In the genomic region with DNA sequence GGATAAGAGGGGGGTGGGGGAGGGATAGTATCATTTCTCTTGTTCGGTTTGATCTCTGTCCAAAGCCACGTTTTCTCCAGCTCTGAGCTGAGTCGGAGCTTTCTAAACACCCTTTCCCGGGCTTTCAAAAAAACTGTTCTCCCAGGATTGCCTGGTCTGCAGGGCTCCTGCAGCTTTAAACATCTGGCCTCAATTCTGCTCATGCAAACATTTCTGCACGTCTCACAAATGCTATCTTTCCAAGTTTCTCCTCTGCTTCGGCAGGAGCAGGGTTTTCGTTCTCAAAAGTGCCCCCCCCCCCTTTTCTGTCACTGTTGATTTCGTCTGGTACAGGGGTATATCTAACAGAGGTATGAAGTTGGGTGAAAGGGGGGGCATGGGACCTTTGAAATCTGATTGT, we compare ENCODE assay signal across 12 mouse cellular contexts. TPM values are rescaled to one million over a fixed set of nuclear protein-coding genes. Genes with fewer than 3 reads are reported as not detected.
DNase-seq lines count a peak whose midpoint lies in the region; ATAC-seq lines count a peak whose summit lies in the region.
"Had no signal": no experiment of that assay in that cellular context is flagged by ENCODE, and none has a peak within 500 bp of the region (broad histone marks: within the 10 kb centered on the region; RNA-seq: fewer than 3 reads in every experiment).

No protein-coding gene starts in this region.

- no peaks in the 10 kb centered on the region for H3K9me3 ChIP-seq in forebrain, embryonic 14.5 days (replicated peaks; ENCODE audit: control insufficient read depth, low read length)
- no peaks in the 10 kb centered on the region for H3K9me3 ChIP-seq in forebrain, embryonic 16.5 days (ENCODE audit: control insufficient read depth, low read length)
- 0 out of 2 replicates have a peak, but pooled peaks cover 4% of the 10 kb centered on the region for H3K9me3 ChIP-seq in kidney, embryonic 14.5 days (ENCODE audit: control insufficient read depth, low read length)
- H3K9me3 ChIP-seq in limb, embryonic 11.5 days (ENCODE audit: control insufficient read depth, low read length), result 0 out of 2 replicates have a peak, but pooled peaks cover 3% of the 10 kb centered on the region

- no peak overlapping the region for H3K9ac ChIP-seq in forebrain, embryonic 14.5 days (ENCODE audit: low read length)
- no peak overlapping the region for H3K9ac ChIP-seq in forebrain, embryonic 16.5 days (replicated peaks; ENCODE audit: low read depth, low read length)
- H3K9ac ChIP-seq in kidney, embryonic 14.5 days (ENCODE audit: low read depth, low read length), result 0 out of 2 replicates have a peak overlapping the region, but pooled peaks have one; percentile 4
- H3K9ac ChIP-seq in limb, embryonic 11.5 days (ENCODE audit: low read length), result no peak overlapping the region

- H3K4me3 ChIP-seq in forebrain, embryonic 14.5 days (ENCODE audit: low read depth, low read length), result no peak overlapping the region
- H3K4me3 ChIP-seq in forebrain, embryonic 16.5 days (replicated peaks; ENCODE audit: low read length), result no peak overlapping the region
- no peak overlapping the region for H3K4me3 ChIP-seq in kidney, embryonic 14.5 days (ENCODE audit: low read length)
- H3K4me3 ChIP-seq in limb, embryonic 11.5 days (ENCODE audit: low read depth, low read length), result no peak overlapping the region

- no peak overlapping the region for H3K4me2 ChIP-seq in forebrain, embryonic 14.5 days (ENCODE audit: low read length)
- no peak overlapping the region for H3K4me2 ChIP-seq in forebrain, embryonic 16.5 days (ENCODE audit: low read length)
- no peak overlapping the region for H3K4me2 ChIP-seq in kidney, embryonic 14.5 days (replicated peaks; ENCODE audit: low read depth, low read length)
- H3K4me2 ChIP-seq in limb, embryonic 11.5 days (ENCODE audit: low read depth, severe bottlenecking), result no peak overlapping the region

- 46% methylated on average over 8 of the region's 8 CpGs for WGBS in forebrain, embryonic 14.5 days
- 29% methylated on average over 8 of the region's 8 CpGs for WGBS in forebrain, embryonic 16.5 days
- WGBS in kidney, embryonic 14.5 days, result 53% methylated on average over 8 of the region's 8 CpGs
- 22% methylated on average over 8 of the region's 8 CpGs for WGBS in limb, embryonic 11.5 days

- no peaks in the 10 kb centered on the region for H3K4me1 ChIP-seq in forebrain, embryonic 14.5 days (ENCODE audit: control insufficient read depth, insufficient read depth, low read length)
- H3K4me1 ChIP-seq in forebrain, embryonic 16.5 days (replicated peaks; ENCODE audit: control insufficient read depth, insufficient read depth, low read length), result peaks cover 9% of the 10 kb centered on the region
- H3K4me1 ChIP-seq in kidney, embryonic 14.5 days (ENCODE audit: control insufficient read depth, insufficient read depth, low read length), result peaks cover 13% of the 10 kb centered on the region; the same call in 1 of the 2 replicates
- H3K4me1 ChIP-seq in limb, embryonic 11.5 days (ENCODE audit: control insufficient read depth, insufficient read depth, low read length), result peaks cover 14% of the 10 kb centered on the region

- peaks cover 43% of the 10 kb centered on the region for H3K36me3 ChIP-seq in forebrain, embryonic 14.5 days (ENCODE audit: control insufficient read depth, insufficient read depth, low read length)
- peaks cover 3% of the 10 kb centered on the region; the same call in 1 of the 2 replicates for H3K36me3 ChIP-seq in forebrain, embryonic 16.5 days (ENCODE audit: control insufficient read depth, insufficient read depth)
- peaks cover 9% of the 10 kb centered on the region; the same call in 1 of the 2 replicates for H3K36me3 ChIP-seq in kidney, embryonic 14.5 days (ENCODE audit: control insufficient read depth, insufficient read depth, low read length)
- peaks cover 5% of the 10 kb centered on the region; the same call in 1 of the 2 replicates for H3K36me3 ChIP-seq in limb, embryonic 11.5 days (ENCODE audit: control insufficient read depth, insufficient read depth, low read length)

- no peaks in the 10 kb centered on the region for H3K27me3 ChIP-seq in forebrain, embryonic 14.5 days (replicated peaks; ENCODE audit: control insufficient read depth, insufficient read depth, low read length)
- no peaks in the 10 kb centered on the region for H3K27me3 ChIP-seq in forebrain, embryonic 16.5 days (replicated peaks; ENCODE audit: control insufficient read depth, insufficient read depth, low read length)
- H3K27me3 ChIP-seq in kidney, embryonic 14.5 days (ENCODE audit: control insufficient read depth, insufficient read depth, low read length), result no peaks in the 10 kb centered on the region
- no peaks in the 10 kb centered on the region for H3K27me3 ChIP-seq in limb, embryonic 11.5 days (ENCODE audit: control insufficient read depth, insufficient read depth, low read length)

- peak; percentile 49 for DNase-seq in forebrain, embryonic 14.5 days (ENCODE audit: low spot score)
- no peak for DNase-seq in kidney, adult 18-20 months
- DNase-seq in brain, adult 2 months (ENCODE audit: low read depth, low spot score), result peak; percentile 39
- peak; percentile 39 for DNase-seq in limb, embryonic 11.5 days (ENCODE audit: low spot score)
- DNase-seq in frontal cortex, postnatal 36 days (ENCODE audit: low spot score in 2 of 2), result no peak
- DNase-seq: B cell, adult 2 months; retina, postnatal 1 day had no signal

- no peak for ATAC-seq in forebrain, embryonic 14.5 days
- ATAC-seq in forebrain, embryonic 16.5 days, result no peak
- no peak for ATAC-seq in kidney, embryonic 14.5 days (ENCODE audit: low FRiP score, low TSS enrichment)
- ATAC-seq in limb, embryonic 11.5 days (ENCODE audit: insufficient number of reproducible peaks, low FRiP score, low TSS enrichment, low read depth), result peak; percentile 44; the same call in 1 of the 2 replicates
- ATAC-seq in CD4-positive, CD25-positive, alpha-beta regulatory T cell, adult 4 months, result no peak

- no peak overlapping the region for H3K27ac ChIP-seq in forebrain, embryonic 14.5 days (ENCODE audit: low read depth, low read length)
- H3K27ac ChIP-seq in forebrain, embryonic 16.5 days (ENCODE audit: low read length), result no peak overlapping the region
- peak overlapping the region; percentile 47; the same call in 1 of the 2 replicates for H3K27ac ChIP-seq in kidney, embryonic 14.5 days (ENCODE audit: low read depth, low read length)
- no peak overlapping the region; the same call in 1 of the 2 replicates for H3K27ac ChIP-seq in limb, embryonic 11.5 days (replicated peaks; ENCODE audit: low read depth, low read length)

RNA-seq across cellular contexts. Expression of a gene that starts 3.9 kb away (rescaled TPM):
- 0.37 and 0.58 TPM in 2 replicates for polyA plus RNA-seq in forebrain, embryonic 14.5 days (2014; fragmentation: Nextera tagmentation; extraction: Ambion mirVana)
- 0.72 and 1.2 TPM in 2 replicates for polyA plus RNA-seq in forebrain, embryonic 16.5 days (2015; fragmentation: Nextera tagmentation; extraction: Ambion mirVana)
- polyA plus RNA-seq in kidney, embryonic 14.5 days (2014; fragmentation: Nextera tagmentation; extraction: Ambion mirVana), result 0.35 and 0.56 TPM in 2 replicates
- polyA plus RNA-seq in limb, embryonic 11.5 days (2014; fragmentation: Nextera tagmentation; extraction: Ambion mirVana), result 0.85 and 0.91 TPM in 2 replicates
- polyA plus RNA-seq in CD4-positive, CD25-positive, alpha-beta regulatory T cell, adult 4 months (2017; shearing (Covaris generic)), result not detected
- polyA plus RNA-seq: large intestine, adult 2 months; liver, adult 2 months had no signal

Comparison
In these comparisons a context has a peak if more than half of its experiments do, and no peak if none do; other contexts are left out.
1. DNase-seq: peak in forebrain, embryonic 14.5 days (single experiment), brain, adult 2 months (single experiment) and limb, embryonic 11.5 days (single experiment); none in kidney, adult 18-20 months (single experiment) and frontal cortex, postnatal 36 days (0 of 2).